Mouse (Mus musculus): ENCODE results near the gene Olfr1496. TPM values are rescaled to one million over a fixed set of nuclear protein-coding genes. Genes with fewer than 3 reads are reported as not detected.
"Not testable (repeated sequence)": the region's sequence is repeated elsewhere in the genome, so short reads cannot be mapped to it uniquely, and the experiment has no call there.

The Olfr1496 gene
- not detected for total RNA-seq (2021)
- long read RNA-seq: 0 reads

- no peak for DNase-seq (ENCODE audit: low spot score in 2 of 2)
These were observed at the start of gene Olfr1496 for GRCm38 (mm10) chr19:13777578-13777977. Gene Olfr1496 (plus strand): TSS chr19:13777878.

GRCm38 (mm10) chr19:13739428-13739827, 38.2 kb upstream of the Olfr1496 start, which contains the start of gene Olfr1494:
Gene Olfr1494 (plus strand): TSS chr19:13739728.
- DNase-seq (ENCODE audit: low spot score in 2 of 2): no peak

GRCm38 (mm10) chr19:13749366-13749765, 28.3 kb upstream of the Olfr1496 start:
- no peak for DNase-seq (ENCODE audit: low spot score in 2 of 2)

GRCm38 (mm10) chr19:13764306-13764705, 13.4 kb upstream of the Olfr1496 start, which contains the start of gene Olfr1495:
Gene Olfr1495 (plus strand): TSS chr19:13764606.
- no peak for DNase-seq (ENCODE audit: low spot score in 2 of 2)

- DNase-seq (ENCODE audit: low spot score in 2 of 2): no peak
These were observed 9.0 kb upstream of the Olfr1496 start for GRCm38 (mm10) chr19:13768565-13769276.

- no peak for DNase-seq (ENCODE audit: low spot score in 2 of 2)
These were observed 20.4 kb downstream of the Olfr1496 start, which contains the start of gene Olfr1497 for GRCm38 (mm10) chr19:13798102-13798501. Gene Olfr1497 (minus strand): TSS chr19:13798202.

- not testable (repeated sequence) for DNase-seq (ENCODE audit: low spot score in 2 of 2)
These were observed 27.8 kb downstream of the Olfr1496 start for GRCm38 (mm10) chr19:13805486-13805885.

GRCm38 (mm10) chr19:13812823-13813222, 35.1 kb downstream of the Olfr1496 start:
- DNase-seq (ENCODE audit: low spot score in 2 of 2): no peak

GRCm38 (mm10) chr19:13818827-13819226, 41.1 kb downstream of the Olfr1496 start:
- peak in 1 of 2 experiments; percentile 39 for DNase-seq (ENCODE audit: low spot score in 2 of 2)

- DNase-seq (ENCODE audit: low spot score in 2 of 2): no peak
These were observed 41.7 kb downstream of the Olfr1496 start, which contains the start of gene Olfr1499 for GRCm38 (mm10) chr19:13819347-13819746. Gene Olfr1499 (minus strand): TSS chr19:13819447.

- no peak for DNase-seq (ENCODE audit: low spot score in 2 of 2)
These were observed 43.2 kb downstream of the Olfr1496 start for GRCm38 (mm10) chr19:13820847-13821246.

- no peak for DNase-seq (ENCODE audit: low spot score in 2 of 2)
These were observed 50.8 kb downstream of the Olfr1496 start for GRCm38 (mm10) chr19:13828447-13828846.

GRCm38 (mm10) chr19:13830388-13830787, 52.7 kb downstream of the Olfr1496 start, which contains the start of gene Olfr1500:
Gene Olfr1500 (minus strand): TSS chr19:13830488.
- no peak for DNase-seq (ENCODE audit: low spot score in 2 of 2)

Other genes starting within 250 kb of the Olfr1496 start
- gene Olfr1480, start 250.0 kb upstream of the Olfr1496 start, total RNA-seq (2021): not detected
- gene Olfr1484, start 194.4 kb upstream of the Olfr1496 start, total RNA-seq (2021): not detected
- gene Olfr1487, start 160.5 kb upstream of the Olfr1496 start, total RNA-seq (2021): not detected
- gene Olfr1489, start 146.3 kb upstream of the Olfr1496 start, total RNA-seq (2021): not detected
- not detected for gene Olfr1490, start 126.8 kb upstream of the Olfr1496 start, total RNA-seq (2021)
- gene Olfr1491, start 80.6 kb upstream of the Olfr1496 start, total RNA-seq (2021): not detected
- gene Olfr1493-ps1, start 54.6 kb upstream of the Olfr1496 start, total RNA-seq (2021): not detected
- not detected for gene Olfr1494, start 38.1 kb upstream of the Olfr1496 start, total RNA-seq (2021)
- gene Olfr1495, start 13.3 kb upstream of the Olfr1496 start, total RNA-seq (2021): not detected
- not detected for gene Olfr1497, start 20.3 kb downstream of the Olfr1496 start, total RNA-seq (2021)
- gene Olfr1499, start 41.6 kb downstream of the Olfr1496 start, total RNA-seq (2021): not detected
- gene Olfr1500, start 52.6 kb downstream of the Olfr1496 start, total RNA-seq (2021): not detected
- not detected for gene Olfr1501, start 72.8 kb downstream of the Olfr1496 start, total RNA-seq (2021)
- gene Olfr1502, start 83.9 kb downstream of the Olfr1496 start, total RNA-seq (2021): not detected
- not detected for gene Olfr1504, start 120.0 kb downstream of the Olfr1496 start, total RNA-seq (2021)
- gene Olfr1505, start 135.7 kb downstream of the Olfr1496 start, total RNA-seq (2021): not detected

Measured in layer of hippocampus, adult 18-20 months (tissue).